Mouse (Mus musculus) layer of hippocampus, postnatal 14 days (tissue): ENCODE measurements around the gene Egr2. TPM values are rescaled to one million over a fixed set of nuclear protein-coding genes. Genes with fewer than 3 reads are reported as not detected.

Experiments
- DNase-seq, 2 experiments: peaks; one replicate each; pipeline ENCODE4 v3.0.0; 2021 to 2022; ENCODE audit warnings: low spot score in 2 of 2, mixed read lengths in 1 of 2
- total RNA-seq, 2 experiments: library from RNA; stranded (reverse); gene quantifications; 2 replicates each; pipeline ENCODE4 v1.2.3; 2021

Egr2 gene
- total RNA-seq, 2 experiments from 2014 or later, result 2.0 to 2.7 TPM

DNA sequence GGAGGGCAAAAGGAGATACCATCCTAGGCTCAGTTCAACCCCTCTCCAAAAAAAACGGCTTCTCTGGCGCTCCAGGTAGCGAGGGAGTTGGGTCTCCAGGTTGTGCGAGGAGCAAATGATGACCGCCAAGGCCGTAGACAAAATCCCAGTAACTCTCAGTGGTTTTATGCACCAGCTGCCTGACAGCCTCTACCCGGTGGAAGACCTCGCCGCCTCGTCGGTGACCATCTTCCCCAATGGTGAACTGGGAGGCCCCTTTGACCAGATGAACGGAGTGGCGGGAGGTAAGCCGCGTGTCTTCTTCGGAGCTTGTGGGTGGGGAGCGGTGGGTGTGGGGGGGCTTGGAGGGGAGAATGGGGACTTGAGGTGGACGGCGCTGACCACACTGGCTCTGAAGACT, 2.8 kb downstream of the Egr2 start:
- DNase-seq, result no peak

DNA sequence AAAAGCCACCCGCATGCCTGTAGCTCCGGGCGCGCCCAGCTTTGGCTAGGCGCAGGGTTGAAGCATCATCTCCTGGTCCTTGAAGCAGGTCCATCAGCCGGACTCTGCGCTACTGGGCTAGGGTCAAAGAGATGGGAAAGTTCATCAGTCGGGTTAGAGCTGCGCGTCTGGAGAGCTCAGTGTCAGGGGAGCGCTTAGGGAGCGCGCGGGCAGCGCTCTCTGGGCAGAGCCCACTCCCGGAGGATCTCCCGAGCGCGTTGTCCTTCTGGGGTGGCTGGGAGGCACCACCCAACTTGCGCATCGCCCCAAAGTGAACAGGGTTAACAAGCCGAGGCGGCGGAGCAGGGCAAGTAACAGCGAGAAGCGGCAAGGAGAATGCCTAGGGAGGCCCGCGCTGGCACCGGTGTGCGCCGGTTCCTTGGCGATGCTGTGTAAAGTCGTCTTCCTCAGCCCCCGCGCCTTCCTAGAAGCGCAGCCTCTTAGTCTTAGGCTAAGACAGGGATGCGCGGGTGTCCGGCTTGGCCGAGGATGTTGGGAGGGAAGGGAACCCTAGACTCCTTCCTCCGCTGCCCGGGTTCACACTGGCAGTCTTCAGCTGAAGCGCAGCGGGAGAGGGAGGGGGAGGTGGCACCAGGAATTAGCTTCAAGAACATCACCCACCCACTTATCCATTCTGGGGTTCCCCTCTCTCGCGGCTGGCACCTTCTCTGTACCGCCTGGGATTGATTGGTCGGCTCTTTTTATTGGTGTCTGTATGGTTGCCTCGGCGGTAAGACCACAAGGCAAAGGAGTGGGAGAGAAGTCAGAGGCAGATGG, 3.5 kb downstream of the Egr2 start:
- no peak for DNase-seq

DNA sequence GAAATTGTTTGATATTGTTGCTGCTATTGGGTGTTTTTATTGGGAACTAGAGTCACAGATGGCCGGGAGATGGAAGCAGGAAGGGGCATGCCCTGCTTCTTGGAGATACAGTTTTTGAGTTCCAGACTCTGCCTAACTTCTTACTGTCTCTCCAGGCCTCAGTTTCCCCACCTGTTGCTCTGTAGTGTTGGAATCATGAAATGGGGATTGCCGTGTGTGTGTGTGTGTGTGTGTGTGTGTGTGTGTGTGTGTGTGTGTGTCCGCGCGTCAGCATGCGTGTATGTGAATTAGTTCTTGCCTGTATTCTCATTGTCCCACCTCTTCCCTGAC, 4.1 kb downstream of the Egr2 start:
- DNase-seq, result no peak

DNA sequence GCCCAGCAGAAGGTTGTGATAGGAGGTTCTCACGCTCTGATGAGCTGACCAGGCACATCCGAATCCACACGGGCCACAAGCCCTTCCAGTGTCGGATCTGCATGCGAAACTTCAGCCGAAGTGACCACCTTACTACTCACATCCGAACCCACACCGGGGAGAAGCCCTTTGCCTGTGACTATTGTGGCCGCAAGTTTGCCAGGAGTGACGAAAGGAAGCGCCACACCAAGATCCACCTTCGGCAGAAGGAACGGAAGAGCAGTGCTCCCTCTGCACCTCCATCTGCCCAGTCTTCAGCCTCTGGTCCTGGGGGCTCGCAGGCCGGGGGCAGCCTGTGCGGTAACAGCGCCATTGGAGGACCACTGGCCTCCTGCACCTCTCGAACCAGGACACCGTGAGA, 5.3 kb downstream of the Egr2 start:
- no peak for DNase-seq

DNA sequence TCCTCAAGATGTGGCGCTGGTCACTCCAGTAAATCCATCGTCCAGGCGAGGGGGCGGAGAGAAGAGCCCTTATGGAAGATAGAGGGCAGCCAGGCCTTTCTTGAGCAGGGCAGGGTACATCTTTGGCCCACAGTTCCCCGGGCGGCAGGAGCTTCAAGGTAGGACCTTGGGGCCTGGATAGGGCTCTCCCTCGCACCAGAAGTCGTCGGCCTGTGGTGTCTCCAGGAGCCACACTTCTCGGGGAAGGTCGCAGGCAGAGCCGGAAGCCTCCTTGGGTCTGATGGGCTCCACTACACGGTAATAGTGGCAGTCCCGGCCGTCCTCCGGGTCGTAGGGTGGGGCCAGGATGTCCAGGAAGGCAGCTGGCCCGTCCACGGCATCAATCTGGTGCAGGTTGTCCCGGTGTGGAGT, 12.6 kb downstream of the Egr2 start:
- no peak for DNase-seq

DNA sequence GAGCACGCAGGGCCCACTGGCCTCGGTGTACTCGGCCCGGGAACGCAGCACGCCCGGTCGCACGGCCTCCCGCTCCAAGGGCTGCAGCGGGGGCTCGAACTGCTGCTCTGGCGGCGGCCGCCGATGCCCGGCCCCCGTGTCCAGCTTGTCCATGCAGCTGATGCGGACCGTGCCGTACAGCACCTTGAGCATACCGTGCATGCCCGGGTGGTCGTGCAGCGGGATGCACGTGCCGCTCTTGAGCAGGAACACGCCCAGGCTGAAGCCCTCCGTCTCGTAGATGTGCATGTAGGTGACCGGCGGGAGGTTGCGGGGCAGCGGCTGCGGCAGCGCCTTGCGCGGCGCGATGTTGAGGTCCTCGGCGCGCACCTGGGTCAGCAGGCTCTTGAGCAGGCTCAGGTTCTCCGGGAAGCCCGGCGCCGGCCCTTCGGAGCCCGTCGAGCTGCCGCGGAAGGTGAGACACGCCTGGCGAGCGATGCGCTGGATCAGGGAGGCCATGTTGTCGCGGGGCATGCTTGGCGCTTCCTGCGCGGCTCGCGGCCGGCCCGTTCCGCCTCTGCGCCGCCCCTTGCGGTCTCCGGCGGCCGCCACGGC, 13.1 kb downstream of the Egr2 start:
- DNase-seq, result peak; percentile 16 to 80

DNA sequence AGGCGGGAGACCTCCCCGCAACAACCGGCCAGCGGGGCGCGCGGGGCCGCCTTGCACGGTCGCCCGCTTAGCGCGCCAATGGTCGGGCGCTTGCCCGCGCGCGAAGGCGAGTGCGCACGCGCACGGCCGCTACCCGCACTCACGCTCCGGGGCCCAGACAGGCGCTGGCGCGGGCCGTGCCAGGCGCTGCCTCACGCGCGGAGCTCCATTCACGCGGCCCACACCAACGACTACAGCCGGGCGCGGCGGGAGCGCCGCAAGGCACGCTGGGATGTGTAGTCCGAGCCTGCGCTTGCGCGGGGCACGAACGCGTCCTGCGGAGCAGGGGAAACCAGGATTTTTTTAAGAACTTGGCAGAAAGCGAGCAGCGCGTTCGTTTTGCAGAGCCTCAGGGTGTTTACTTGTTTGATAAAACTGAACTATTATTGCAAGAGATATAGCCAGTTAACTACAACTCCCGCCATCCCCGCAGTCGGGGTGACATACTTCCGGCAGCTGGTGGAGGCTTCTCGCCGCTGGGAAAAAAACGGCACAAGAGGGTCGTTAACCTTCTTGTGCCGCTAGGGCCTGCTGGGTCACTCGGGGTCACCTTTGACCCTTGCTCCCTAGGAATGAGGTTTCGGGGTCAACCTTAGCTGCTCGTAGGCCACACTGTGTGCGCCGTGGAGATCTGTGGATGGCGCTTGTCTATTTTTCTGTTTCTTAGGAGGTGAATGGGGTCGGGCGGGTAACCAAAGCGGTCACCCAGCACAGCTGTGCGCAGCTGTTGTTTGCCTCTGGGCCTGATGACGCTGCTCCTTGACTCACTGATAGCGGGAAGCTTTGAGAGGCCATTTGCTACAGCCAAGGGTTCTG, 13.8 kb downstream of the Egr2 start, which contains the start of gene Ado:
Ado (minus strand) TSS at position 79 of the 855 bp plus-strand sequence.
- peak; percentile 96 for DNase-seq

DNA sequence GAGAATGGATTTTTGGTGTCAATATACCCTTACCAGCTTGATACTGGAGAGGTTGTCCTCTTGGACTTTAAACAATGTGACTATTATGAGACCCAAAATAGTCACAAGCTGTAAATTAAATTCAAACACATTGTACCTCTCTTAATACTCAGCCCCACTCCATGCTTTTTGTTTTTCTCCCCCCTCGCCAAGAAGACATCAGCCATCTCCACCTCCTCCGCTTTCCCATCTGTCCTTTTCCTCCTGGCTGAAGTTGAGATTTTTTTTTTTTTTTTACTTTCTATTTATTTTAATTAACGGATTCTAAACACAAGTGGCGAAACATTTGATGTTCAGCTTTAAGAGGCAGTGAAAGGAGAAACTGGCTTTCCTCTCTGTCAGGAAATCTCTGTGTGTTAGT, 22.8 kb downstream of the Egr2 start:
- no peak for DNase-seq

DNA sequence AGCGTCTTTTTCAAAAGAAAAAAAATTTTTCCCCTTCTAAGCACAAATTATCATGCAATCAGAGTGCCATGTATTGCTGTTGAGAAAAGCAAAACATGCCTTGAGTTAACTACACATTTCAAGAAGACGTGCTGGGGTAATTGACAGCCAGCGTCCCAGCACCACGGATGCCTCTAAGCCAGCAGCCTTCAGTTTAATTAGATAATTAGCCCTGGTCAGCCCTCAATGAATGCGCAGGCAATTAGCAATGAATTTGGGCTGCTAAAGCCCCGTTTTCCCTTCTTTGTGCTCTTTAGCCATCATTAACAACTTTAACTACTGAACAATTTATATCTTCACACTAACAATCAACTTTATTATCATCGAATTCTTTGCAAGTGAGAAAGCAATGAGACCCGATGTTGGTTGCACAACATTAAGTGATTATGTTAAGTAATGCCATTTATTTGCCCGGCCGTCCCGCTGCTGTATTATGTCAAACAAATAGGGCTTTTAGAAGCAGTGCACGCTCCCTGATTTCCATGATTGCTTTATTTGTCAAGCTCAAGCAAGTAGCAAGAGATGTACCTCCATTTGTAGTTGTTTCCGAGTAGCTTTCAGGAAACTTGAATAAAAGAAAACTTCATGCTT, 24.6 kb downstream of the Egr2 start:
- peak in 1 of 2 experiments; percentile 33 for DNase-seq

DNA sequence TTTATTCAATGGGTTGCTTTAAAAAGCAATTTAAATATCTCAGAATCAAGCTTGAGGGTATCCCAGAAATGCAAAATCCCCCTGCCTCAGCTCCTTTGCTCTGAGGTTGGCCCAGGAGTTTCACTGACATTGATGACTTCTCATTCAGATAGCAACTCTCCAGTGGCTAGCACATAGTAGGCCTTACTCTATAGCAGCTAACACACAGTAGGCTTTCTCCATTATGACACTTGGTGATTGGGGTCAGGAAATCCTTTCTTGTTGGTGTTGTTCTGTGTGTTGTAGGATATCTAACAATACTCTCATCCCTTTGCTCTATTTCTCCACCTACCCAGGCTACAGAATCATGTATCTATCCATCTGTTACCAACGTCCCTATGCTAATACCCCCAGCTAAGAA, 25.9 kb downstream of the Egr2 start:
- DNase-seq, result no peak

DNA sequence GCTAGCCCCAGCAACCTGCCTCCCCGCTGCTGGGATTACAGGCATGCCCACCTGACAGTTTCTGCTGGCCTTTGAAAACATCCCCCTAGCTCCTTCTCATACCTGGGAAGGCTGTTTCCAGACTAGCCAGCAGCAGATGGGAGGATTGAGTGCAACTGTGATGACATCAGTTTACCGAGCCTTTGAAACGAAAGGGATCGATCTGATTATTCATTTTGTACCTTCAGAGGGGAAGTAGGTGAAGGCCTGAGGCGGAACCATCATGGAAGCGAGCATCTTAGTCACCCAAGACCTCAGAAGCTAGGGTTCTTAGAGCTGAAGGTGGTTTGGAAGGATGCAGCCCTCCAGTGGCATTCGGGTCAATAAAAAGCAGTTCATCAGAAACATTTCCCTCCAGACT, 29.2 kb downstream of the Egr2 start:
- no peak for DNase-seq

DNA sequence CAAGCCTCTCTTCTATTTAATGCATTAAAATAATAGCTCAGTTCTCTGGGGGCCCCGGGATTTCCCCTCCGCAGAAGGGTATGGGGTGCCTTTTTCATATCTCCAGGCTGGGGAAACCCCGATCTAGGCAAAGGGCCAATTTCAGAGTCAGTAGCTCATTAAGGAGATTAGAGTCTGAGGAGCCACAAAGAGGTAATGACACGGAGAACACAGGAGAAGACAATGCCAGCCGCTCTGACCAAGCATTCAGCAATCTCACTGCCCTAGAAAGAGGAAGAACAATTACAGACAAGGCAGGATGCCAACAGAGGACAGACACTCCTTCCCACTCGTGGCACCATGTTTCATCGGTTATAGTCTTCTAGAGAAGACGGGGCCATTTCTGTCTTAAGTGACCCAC, 30.8 kb downstream of the Egr2 start:
- no peak for DNase-seq

DNA sequence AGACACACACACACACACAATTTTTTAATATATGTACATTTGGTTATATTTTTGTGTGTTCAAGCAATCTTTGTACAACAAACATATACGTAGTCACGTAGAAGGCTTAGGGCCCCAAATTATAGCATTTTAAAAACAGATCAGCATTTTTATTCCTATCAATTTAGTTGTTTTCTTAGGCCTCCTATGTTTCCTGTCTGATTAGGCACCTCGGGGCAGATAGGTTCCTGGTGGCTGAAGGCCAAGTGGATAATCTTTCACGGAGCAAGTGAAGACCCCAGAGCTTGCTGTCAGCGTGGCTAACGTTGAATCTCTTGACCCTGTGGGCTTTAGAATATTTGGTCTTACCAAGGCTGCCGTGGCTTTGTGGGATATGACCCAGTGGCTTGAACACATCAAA, 34.3 kb downstream of the Egr2 start:
- DNase-seq, result no peak

DNA sequence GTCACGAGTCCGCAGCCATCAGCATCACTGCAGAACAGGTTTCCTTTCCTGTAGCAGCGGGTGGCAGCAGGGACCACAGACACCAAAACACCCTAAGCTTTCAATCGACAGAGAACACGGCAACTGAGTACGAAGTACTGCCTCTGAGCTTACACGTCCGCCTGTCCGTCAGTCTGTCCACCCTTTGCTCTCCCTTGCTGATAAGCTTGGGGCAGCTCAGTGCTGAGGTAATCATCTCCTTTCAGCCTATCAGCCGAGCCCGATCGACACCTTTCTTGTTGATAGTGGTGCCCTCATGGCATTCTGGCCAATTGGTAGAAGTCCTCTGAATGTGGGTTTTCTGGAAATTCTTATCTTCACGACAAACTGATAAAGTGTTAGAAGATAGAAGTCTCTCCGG, 36.2 kb downstream of the Egr2 start:
- no peak for DNase-seq

DNA sequence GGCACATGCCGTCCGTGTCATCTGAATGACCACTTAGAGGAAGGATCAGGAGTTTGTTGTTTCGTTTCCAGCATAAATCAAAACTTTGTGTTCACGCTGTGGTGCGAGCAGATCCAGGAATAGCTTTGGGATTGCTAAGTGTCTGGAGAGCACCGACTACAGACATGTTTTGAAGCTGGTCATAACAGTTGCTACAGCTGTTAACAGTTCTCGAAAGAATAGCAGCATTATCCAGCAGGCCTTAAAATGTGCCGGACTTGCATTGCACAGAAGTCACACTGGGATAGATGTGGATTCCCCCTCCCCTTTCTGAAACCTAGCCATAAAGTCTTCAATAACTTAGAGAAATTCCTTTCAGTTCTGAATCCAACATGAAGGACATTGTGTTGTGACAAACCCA, 38.0 kb downstream of the Egr2 start:
- no peak for DNase-seq

DNA sequence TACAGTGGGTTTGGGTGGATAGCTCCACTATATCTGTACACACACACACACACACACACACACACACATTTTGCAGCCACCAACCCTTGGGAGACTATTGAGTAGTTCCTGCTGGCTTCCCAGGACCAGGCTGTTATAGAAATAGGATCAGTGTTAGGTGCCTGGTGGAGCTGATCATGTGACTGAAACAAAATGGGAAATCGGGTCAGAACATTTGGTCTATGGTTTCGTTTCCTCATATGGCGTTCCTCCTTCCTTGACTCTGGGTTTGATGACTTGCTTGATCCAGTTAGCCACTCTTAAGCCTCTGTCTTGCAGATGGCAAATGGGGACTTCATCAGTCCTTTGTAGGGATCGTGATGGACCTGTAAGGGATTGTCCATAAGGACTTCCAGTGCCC, 44.6 kb downstream of the Egr2 start:
- no peak for DNase-seq

DNA sequence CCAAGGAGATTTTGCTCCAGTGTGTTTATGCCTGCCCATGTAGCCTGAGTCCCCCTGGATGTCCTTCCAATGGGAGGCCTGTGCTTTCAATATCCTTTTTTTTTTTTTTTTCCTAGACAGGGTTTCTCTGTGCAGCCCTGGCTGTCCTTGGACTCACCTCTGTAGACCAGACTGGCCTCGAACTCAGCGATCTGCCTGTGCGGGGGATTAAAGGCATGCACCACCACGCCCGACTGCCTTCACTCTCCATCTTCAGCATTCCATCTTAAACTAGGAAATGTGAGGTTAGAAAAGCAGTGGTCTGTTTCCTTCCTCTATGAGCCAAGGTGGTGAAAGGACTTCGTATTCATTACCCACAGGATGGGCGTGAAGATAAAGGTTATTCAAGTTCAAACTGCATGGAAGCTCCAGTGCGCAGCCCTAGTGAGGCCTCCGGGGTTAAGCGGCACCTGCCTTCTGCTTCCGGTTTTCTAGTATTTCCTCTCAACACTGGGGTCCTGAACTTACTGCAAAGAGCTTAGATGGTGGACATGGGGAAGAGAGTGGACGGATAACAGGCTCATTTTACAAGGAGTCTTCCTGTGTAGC, 46.5 kb downstream of the Egr2 start:
- DNase-seq, result no peak

DNA sequence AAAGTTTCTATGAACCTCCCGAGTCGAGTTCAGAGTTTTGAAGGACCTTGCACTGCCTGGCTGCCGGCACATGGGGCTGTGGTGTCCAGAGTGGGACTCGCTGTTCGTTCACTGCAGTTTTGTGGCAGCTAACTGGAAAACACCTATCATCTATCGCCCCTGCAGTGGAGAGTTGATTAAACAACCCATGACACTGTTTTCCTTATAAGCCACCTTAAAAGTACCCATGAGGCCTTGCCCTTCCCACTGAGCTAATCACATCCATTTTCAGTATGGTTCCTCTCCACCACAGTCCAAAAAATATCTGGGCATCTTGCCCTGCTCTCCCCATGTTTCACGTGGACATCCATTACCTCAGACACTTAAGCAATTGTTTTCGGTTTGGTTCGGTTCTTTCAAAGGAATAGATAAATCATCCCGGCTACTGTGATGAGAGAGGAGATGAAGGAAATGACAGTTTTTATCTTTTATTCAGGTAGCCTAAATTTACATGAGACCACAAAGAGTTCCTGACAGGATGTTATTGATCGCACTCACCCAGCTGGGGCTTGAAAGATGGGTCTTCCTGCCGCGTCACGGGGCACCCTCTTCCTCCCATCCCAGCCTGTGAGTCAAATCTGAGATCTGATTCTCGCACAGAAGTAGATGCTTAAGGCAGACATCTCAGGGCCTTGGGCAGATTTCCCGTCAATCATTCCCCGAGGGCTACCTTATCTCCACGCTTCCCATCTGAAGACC, 50.8 kb downstream of the Egr2 start:
- no peak for DNase-seq
